Mouse (Mus musculus) kidney, adult 18-20 months (tissue): ENCODE measurements around the gene Copz2.
A peak's percentile ranks its signal among the peaks of the same experiment; 100 is the strongest.
"Not testable (repeated sequence)": the region's sequence is repeated elsewhere in the genome, so short reads cannot be mapped to it uniquely, and the experiment has no call there.

Experiments
- DNase-seq: peaks from one replicate; pipeline ENCODE4 v3.0.0; 2021

Gene Copz2

DNA sequence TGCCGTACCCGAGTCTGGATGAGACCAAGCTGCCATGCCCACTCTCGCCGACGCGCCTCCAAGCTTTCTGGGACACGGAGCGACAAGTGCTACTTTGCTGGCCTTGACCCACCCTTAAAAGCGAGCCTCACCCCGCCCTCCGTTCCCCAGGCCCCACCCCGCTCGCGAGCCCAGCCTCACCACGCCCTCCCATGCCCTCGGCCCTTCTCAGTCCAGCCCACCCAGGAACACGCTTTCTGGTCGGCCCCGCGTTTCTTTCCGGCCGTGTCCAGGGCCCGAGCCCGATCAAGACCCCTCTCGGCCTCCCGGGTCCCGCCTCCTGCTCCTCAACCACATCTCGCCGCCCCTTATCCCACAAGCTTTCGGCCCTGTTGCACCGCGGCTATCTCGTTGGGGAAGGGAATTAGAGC lies 20.3 kb upstream of the Copz2 start:
- DNase-seq, result peak; percentile 88

DNA sequence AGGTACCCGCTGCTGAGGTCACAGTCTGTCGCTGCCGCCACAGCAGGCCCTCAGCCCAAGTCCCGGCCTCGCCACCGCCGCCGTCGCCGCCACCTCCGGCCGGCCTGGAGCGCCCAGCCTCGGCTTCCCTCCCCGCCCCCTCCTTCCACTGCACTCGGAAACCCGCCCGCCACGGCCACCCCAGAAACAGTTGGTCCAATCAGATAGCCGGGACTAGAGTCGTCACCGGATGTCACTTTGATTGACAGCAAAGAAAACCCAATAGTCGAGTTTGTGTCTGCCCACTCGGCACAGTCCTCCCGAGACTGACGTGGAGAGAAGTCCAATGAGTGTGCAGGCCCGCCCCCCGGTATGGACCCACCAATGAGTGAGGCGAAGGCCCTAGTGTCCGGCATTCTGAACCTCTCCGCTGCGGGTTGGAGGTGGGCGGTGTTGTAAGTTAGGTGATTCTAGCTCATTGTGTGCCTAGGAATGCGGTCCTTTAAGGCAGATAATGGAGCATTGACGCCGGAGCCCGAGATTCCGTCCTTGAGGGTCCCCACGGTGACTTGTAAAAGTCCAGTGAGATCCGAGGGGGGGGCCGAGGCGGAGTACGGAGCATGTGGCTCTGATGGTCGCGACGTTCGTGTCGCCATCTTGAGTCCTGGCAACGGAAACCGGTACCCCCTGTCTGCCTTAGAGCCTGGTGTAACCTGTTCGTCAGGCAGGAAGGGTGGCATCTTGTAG lies 19.7 kb upstream of the Copz2 start, which contains the start of gene Nfe2l1:
Gene Nfe2l1 (minus strand): TSS at position 156 of the 726 bp plus-strand sequence.
- peak; percentile 98 for DNase-seq

DNA sequence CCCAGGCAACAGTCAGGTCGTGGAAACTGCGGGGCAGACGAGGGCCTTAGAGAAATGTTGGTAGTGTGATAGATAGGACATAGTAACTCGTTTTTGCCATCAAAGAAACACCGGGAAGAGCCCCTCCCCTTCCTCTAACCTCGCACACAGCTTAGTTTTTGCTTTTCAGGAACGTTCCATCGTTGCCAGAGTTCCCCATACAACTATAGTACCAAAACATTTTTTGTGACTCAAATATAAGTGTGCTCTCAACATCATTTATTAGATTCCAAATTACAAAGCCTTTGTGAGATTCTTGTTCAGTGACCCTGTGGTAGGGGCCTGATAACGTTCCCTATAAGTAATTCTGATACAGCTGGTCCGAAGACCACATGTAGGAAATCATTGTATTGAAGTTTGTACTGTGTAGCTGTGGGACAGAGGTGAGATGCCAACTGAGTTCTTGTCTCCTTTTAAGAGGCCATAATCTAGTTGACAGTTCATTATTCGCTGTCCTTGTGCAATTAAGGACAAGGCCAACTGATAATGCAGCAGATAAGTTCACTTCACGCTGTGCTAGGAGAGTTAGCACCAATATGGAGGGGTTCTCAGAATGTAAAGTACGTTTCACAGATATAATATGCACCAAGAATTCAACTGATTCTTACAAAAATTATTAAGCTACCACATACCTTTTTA lies 19.0 kb upstream of the Copz2 start:
- DNase-seq, result no peak

DNA sequence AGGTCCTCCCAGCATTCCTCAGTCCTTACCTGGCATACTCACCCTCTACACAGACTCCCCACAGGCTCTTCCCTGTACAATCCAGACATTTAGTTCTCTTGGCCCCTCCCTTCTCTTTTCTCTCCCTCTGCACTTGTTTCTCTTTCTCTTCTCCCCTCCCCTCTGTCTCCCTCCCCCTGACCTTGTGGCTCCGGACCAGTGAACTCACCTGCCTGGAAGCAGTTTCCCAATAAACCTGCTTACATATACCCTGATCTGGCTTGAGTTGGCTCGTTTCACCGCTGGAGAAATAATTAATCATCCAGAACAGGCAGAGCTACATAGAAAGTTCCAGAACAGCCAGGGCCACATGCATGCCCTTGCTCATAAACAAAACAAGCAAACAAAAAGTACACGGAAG lies 18.2 kb upstream of the Copz2 start:
- DNase-seq, result peak; percentile 59

DNA sequence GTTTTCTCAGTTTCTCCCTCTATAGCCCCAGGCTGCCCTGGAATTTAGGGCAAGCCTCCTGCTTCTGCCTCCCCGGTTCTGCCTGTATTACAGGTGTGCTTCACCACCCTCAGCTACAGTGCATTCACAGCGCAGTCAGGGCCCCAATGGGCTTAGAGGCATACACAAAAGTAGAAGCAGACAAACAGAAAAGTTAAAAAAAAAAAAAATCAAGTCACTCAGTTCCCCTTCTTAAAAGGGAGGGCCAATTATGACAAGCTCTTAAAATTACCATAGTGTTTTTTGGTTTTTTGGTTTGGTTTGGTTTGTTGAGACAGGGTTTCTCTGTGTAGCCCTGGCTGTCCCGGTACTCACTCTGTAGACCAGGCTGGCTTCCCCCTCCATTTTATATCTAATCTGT lies 17.1 kb upstream of the Copz2 start:
- DNase-seq, result no peak

DNA sequence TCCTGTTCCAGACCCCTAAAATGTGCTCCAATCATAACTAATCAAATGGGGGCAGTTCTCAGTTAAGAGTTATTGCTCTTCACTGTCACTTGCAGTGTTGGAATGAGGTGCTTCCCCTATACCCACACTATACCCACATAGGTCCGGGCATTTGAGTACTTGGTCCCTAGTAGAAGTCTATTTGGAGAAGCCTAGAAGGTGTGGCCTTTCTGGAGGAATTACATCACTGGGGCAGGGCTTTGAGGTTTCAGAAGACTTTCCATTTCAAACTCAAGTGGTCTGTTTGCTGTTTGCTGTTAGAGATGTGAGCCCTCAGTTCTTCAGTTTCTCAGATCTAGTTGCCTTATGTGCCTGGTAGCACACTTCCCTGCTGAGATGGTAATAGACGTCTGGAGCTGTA lies 16.7 kb upstream of the Copz2 start:
- no peak for DNase-seq

DNA sequence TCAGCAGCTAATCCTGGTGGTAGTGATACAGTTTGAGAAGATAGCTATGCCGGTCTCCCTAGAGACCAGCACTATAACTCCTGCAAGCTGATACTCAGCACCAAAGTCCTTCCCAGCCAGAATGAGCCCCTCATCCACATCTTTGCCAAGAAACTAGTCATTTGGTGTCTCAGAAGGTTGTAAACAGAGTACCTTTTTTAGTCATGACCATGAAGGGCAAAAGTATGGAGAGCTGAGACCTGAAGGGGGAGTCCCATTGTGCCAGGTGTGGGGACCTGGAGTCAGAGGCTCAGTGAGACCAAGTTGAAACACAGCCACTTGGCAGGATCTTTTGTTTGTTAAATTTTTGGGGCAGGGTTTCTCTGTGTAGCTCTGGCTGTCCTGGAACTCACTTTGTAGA lies 15.5 kb upstream of the Copz2 start:
- no peak for DNase-seq

DNA sequence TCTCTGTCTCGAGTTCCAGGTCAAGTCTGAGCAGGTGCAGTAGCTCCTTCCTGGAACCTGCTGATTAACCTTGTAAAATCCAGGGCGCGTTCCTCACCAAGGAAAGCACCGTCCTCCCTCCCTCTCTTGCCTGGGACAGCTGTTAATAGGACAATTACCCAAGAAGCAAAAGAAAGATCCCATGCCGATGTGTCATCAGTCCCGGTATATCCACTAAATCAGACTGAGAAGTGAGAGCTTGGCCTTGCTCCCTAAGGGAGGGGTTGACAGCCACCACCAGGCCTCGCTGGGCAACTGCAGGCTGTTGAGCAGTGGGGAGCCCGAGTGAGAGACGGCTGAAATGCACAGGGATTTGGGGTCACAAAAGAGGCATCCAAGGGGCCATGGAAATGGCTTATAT lies 12.4 kb upstream of the Copz2 start:
- peak; percentile 24 for DNase-seq

DNA sequence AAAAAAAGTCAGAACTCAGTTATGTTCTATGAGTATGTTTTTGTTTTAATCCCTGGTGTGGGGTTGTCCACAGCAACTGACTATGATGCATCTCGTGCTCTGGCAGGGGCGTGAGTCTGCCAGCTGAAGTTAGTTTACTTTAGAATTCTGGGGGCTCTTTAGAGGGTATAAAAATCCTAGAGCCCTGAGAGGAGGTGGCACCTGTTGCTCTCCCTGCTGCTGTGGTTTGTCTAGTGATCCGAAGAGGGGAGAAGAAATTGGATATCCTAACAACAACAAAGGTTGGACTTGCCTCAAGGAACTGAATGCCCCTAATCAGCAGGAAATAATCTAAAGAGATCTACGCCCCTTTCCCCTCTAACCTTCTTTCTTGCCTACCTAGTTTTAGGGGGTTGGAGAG lies 11.3 kb upstream of the Copz2 start:
- no peak for DNase-seq

DNA sequence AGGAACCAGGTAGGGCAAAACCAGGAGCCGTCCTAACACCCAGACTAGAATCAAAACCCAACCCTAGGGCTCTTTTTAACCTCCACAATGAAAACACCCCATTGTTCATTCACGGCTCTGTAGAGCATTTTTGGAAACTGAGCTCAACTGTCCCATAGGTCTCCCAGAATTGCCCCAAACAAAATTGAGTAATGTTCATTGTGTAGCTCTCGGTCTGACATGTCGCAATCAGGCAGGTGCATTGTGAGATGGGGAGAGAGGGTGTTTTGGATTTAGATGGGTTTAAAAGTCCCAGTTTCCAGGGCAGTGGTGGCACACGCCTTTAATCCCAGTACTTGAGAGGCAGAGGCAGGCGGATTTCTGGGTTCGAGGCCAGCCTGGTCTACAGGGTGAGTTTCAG lies 10.2 kb upstream of the Copz2 start:
- no peak for DNase-seq

DNA sequence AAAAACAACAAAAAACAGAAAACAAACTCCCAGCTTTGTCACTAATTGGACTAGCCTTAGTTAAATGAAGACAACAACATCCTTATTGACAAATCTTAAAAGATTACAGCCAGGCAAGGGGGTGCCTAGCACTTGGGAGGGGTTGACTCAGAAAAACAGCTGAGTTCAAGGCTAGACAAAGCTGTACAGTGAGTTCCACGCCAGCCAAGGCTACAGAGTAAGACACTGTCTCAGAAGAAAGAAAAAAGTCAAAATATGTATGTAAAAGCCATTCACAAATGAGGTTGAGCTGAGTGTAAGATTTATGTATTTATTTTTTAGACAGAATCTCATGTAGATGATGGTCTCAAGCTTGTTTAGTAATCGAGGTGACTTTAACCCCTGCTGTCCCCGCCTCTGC lies 9.8 kb upstream of the Copz2 start:
- DNase-seq, result no peak

DNA sequence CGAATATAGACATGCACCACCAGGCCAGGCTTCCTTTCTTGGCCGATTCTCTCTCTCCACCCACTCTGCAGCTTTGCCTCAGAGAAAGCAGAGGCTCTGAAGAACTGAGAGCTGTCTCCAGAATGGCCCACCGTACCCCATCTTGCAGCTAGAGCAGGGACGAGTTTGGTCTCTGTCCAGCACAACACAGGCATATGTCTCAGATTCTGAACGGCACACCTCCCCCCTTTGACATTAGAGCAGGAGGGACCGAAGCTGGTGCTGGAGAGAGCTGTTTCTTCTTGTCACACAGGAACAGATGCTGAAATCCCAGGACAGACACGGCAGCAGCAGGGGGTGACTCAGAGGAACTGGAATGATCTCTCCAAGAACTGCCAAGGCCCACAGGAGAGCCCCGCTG lies 9.4 kb upstream of the Copz2 start:
- DNase-seq, result no peak

DNA sequence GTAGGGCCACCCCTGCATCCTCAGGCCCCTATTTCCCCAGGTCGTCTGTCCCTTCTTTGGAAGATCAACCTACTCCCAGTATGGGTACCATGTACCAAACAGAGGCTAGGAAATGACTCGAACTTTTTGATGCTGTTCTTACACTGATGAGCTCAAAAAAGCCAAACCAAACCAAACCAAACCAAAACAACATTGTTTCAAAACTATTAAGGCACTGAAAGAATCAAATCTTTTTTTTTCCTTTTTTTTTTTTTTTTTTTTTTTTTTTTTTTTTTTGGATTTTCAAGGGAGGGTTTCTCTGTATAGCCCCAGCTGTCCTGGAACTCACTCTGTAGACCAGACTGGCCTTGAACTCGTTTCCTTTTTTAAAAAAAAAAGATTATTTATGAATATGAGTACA lies 6.0 kb upstream of the Copz2 start:
- DNase-seq, result no peak

DNA sequence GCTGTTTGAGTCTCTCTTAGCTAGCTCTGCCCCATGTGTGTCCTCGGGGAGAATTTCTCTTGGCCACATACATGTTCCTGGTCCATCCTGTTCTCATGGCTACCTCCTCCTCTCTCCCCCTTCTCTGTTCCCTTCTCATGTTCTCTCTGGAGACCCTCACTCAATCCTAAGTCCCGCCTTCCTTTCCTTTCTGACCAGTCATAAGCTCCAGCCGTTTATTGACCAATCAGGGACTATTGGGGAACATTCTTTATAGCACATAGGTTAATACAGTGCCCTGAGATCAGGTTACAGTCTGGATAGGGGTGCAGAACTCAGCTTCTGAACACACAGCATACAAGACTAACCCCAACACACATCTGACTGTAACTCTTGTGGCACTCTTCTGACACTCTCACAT lies 2.4 kb upstream of the Copz2 start:
- DNase-seq, result no peak

DNA sequence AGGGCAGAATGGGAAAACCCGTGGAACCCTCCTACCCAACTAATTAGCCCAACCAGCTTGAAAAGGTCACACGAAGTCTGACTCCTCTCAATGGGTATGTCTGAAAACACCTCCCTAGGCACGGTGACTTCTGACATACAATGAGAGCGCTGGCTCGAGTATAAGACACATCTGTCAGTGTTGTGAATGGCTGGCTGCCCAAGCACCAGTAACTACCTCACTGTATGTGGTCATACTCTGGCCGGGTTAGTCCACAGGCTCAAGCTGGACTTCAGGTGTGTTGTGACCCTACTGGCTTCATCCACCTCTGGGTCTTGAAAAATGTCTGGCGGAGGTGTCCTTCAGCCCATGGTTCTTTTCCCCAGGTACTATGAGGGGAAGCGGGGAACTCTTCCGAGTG lies 976 bp upstream of the Copz2 start:
- no peak for DNase-seq

DNA sequence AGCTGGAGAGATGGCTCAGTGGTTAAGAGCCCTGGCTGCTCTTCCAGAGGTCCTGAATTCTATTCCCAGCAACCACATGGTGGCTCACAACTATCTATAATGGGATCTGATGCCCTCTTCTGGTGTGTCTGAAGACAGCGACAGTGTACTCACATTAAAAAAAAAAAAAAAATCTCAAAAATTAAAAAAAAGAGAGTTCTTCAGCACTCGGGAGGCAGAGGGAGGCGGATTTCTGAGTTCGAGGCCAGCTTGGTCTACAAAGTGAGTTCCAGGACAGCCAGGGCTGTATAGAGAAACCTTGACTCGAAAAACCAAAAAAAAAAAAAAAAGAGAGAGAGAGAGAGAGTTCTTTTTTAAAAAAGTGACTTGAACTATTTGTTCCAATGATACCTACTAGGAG lies 525 bp upstream of the Copz2 start:
- not testable (repeated sequence) for DNase-seq

DNA sequence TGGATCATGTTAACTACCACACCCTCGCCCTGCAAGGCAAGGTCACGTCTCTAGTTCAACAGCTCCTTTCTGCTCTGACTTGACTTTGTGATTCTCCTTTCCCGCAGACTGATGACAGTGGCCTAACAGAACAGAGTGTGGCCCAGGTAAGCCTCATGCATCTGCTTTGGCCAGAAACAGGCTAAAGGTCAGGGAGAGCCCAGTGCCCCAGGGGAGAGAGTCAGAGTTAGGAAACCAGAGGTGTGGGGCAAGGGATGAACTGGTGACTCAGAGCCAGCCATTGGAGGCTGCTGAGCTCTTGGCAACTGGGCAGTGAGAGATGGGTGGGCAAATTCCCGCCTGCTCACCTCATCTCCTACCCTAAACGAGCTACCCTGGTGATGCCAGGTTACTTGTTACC lies 7.8 kb downstream of the Copz2 start:
- DNase-seq, result no peak

DNA sequence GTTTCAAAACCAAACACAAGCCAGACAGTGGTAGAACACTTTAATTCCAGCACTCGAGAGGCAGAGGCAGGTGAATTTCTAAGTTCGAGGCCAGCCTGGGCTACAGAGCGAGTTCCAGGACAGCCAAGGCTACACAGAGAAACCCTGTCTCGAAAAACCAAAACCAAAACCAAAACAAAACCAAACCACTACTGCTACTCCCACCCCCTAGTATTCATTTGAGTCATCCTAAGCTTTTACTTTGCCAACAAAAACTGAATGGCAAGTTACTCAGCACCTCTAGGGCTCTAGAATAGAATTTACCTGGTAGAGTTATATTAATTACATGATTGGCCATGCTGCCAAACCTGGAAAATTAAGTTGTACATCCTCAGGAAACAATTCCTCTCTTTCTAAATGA lies 10.0 kb downstream of the Copz2 start:
- DNase-seq, result no peak

DNA sequence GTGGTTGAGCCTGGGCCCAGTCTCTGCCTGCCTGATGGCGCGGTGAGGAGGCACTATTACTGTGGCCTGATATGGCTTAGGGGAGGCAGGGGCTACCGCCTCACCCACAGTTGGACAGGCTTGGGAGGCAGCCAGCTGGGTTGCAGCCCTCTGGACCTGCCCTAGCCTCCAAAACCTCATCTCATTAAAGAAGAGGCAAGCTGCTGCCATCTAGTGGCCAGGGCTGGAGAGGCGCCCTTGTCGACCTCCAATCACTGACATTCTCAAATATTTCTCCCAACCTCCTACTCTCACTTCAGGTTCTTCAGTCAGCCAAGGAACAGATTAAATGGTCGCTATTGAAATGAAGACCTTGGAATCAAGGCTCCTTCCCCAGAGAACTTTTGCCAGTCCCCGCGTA lies 10.9 kb downstream of the Copz2 start:
- DNase-seq, result peak; percentile 85

DNA sequence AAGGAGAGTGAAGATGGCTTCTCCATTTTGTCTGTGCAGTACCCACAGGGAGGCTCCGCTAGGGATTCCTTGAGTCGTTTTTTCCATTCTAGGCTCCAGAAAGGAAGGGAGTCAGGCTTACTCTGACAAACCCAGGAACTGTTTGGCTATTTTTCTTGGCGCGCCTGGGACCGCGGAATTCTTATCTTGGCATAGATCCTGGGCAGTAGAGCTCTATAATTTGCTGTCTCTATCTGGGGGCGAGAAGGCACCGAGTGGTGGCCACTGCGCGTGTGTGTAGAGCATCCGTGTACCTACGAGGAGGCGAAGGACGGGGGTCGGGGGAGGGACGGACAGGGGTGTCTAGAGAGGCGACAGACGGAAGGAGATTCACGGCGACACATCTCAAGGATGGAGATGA lies 11.8 kb downstream of the Copz2 start:
- no peak for DNase-seq

DNA sequence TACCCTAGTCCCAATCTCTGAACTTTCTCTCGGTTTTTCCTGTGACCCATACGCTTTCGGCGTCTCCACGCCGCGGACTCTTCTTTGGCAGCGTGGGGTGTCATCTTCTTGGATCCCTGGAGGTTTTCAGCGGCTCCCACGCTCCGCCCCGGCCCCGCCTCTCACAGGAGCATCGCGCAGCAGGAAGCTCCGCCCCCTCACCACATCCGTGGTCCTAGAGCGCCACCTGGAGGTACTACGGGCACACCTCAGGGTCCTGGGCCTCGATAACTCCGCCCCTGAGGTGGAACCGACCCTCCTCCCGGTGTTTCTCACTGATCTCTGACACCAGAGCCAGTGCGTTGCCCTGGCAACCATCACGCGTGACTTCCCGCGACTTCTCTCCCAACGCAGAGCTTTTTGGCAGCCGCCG lies 12.2 kb downstream of the Copz2 start:
- peak; percentile 96 for DNase-seq

DNA sequence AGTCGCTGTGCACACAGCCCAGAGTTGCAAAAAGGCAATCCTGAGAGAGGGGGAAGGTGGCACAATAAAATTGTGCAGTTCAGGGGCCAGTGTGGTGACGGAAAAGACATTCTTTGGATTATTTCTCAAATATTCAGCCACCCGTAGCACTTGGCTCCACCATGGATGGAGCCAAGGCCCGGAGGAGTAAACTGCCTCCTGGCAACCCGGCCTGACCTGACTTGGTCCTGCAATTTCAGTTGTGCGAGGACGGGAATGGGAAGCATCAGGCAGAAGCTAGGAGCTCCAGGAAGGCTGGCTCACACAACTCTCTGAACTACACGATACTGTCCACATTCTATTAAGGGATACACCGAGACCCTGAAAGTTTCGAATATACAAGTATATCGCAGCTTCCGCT lies 12.9 kb downstream of the Copz2 start:
- no peak for DNase-seq

DNA sequence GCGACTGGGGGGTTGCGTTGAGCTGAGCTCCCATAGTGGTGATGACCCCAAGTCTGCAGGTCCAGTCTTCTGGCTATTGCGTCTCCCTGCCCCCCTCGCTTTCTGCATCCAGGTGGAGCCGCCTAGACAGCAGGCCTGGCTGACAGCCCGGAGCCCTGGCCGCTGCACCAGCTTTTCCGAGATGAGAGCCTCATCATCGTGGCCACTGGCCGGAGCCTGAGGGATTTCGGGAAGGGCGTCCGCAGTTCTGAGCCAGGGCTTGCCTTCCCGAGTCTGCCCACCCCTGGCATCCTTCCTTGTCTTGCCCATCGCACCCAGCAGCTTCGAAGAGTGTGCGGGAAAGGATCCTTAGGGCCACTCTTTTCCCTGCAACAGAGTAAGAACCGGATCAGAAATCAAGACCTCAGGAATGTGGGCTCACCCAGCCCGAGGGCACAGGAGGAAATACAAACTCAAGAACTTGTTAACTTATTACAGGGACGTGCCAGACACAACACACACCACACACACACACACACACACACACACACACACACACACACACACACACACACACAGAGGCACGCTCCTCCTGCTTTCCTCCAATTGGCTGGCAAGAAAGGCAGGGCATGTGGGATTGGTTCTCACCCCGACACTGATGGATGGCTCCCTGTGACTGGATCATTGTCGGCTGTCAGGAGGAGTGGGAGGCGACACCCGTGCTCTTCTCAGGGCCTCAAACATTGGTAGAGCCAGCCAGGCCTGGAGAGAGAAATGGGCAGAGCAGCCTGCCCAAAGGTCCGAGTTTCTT lies 13.7 kb downstream of the Copz2 start:
- DNase-seq, result peak; percentile 69

DNA sequence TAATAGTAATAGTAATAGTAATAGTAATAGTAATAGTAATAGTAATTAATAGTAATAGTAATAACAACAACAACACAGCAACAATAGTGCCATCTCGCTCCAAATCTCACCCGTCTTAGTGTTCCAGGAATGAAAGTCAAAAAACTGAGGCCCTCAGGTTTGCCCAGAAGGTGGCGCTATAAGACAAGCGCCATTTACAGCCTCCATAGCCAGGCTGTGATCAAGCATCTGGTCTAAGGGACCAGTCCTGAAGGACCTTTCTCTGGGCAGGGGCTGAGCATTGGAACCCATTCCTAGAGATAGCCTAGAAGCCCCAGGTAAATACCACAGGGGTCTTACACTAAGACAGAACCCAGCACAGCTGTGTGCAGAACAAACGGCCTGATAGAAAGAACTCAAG lies 17.5 kb downstream of the Copz2 start:
- peak; percentile 75 for DNase-seq
